Mouse (Mus musculus): Measurements from ENCODE around the gene Zfp446.
A peak's percentile ranks its signal among the peaks of the same experiment; 100 is the strongest.

Zfp446 gene

DNA sequence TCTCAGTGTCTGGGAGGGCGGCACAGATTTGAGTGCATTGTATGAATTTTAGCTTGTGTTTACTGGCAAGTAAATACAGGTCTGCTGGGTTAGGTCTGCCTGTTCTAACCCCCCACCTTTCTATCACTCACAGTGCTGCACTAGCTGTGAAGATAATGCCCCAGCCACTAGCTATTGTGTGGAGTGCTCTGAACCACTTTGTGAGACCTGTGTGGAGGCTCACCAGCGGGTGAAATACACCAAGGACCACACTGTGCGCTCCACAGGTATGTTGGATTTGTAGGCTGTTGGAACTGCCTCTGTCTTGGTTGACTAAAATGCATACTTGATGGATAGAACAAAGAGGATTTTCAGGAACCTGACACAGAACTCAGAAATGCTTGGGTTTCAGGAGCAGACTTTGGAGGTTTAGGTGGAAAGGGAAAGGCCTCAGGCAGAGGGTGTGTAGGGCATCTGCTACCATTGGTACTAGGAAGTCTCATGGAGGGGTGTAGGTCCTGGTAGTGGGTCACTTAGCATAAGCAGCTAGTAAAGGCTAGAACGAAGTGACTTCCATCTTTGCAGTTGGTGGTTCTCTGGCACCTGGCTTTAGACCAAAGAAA, 48.0 kb downstream of the Zfp446 start:
- no peak for DNase-seq

DNA sequence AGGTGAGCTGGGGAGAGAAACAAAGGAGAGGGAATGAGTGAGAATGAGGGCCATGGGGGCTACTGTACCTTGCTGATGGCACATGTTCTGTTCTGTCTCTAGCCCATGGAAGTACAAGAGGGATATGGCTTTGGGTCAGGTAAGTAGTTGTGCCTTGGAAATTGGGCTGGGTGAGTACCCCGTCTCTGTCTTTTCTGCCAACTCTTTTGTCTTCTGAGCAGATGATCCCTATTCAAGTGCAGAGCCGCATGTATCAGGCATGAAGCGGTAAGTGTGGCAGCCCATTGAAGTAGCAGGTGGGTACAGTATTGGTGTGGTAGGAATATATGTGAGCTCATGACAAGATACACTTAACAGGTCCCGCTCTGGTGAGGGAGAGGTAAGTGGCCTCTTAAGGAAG, 51.3 kb downstream of the Zfp446 start:
- DNase-seq, result no peak

DNA sequence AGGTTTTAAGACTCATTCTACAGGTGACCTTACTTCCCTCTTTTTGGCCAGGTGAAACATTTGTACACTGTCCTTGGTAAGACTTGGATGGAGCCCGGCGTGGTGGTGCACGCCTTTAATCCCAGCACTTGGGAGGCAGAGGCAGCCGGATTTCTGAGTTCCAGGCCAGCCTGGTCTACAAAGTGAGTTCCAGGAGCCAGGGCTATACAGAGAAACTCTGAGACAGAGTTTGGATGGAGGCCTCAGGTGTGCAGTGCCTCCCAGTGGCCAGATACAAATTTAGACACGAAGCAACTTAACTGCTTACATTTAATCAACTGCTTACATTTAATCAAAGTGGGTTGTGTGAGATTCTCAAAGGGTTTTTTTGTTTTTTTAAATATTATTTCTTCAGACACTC, 53.4 kb downstream of the Zfp446 start:
- DNase-seq, result peak; percentile 16

DNA sequence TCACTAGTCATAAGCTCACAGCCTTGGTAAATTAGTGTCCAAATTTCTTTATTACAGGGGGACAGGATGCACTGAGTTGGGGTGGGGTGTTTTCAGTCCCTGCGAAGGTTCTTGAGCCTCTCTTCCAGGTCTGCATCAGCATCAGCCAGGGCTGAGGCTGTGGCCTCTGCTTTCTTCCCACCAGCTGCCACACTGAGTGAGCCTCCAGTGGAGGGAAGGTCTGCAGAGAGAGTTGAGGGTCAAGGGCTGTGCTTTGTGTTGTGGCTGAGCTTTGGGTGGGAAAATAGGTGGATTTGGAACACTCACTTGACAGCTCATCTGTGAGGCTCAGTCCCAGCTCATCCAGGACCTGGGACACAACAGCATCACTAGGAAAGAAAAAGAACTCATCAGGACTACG, 54.3 kb downstream of the Zfp446 start:
- DNase-seq, result no peak

DNA sequence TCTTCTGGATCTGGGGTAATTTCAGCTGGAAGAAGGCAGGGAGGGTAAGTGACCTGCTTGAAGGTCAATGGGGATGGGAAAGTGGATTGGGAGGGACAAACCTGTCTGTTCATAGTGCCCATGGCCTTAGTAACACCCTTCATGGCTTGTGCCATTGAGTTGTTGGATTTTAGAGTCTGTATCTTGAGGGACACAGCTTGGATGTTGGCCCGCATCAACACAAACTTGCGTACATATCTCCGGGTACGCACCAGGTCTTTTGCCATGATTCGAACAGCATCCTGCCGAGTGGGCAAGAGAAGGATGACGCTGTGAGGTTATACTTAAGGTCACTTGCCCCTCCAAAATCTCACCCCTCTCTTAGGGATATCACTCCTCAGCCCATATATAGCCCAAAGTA, 54.9 kb downstream of the Zfp446 start:
- DNase-seq, result peak; percentile 17

DNA sequence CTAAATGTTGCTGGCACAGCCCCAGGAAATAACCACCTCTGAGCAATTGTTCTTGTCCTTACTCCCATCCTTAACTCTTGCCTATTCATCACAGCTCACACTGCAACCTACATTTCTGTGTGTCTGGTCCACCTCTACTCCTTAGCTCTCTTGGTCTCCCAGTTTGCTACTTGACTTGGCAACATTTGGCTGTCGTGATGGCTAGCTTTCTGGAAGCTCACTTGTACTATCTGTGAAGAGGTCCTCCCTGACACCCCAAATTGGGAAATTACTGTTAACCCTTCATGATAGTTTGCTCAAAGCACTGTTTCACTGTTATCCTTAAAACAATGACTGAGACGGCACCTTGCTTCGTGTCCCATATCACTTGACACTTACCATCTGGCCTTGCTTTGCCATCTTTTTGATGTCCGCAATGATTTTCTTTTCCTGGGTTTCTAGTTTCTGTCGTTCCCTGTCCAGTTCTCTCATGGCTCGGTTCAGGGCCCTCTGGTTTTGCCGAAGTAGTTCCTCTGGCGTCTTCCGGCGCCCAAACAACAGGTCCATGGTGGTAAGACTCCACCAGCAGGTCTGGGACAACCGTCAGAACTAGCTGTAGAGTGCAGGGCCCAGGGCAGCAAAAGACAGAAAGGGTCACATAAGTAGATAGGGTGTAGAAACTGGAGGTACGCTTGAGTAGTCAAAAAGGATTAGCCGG, 56.0 kb downstream of the Zfp446 start:
- DNase-seq, result peak; percentile 31

DNA sequence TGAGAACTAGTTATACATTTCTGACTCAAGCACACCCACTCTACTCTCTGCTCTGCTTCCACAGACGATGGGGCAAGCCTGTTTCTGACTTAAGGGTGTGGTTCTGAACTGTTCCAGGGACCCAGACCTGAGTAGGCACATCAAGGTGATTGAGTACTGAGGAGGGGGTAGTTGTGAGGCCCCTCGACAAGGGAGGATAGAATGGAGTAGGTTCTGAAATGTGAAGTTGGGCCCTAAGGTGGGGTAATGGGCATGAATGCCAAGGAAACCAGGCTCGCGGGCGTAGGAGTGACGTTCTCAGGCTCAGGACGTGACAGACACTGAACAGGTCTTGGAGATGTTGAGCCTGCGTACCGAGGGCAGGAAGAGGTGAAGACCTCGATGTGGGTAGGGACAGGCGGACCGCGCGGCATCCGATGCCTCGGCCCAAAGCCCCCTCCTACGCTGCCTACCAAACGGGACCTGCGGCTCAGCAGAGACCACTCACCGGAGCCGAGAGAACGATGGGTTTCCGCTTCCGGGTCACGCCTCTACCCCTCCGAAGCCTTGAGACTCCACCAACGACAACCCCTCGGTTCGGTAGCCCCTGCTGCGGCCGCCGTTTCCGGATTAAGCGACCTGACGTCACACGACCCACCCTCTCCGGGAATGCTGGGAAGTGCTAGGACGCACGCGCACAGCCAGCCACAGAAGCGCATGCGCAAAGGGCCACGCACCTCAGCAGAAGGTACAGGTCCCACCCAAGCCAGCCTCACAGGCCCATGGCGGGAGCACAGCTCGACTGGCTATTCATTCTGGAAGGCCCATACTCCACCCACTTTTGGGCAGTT, 56.7 kb downstream of the Zfp446 start, which contains the start of gene Chmp2a:
Gene Chmp2a, minus strand, starts transcription at position 660 of the 830 bp plus-strand sequence.
- peak; percentile 98 for DNase-seq
